Mouse (Mus musculus) thymus, adult 18-20 months (tissue): ENCODE measurements around the gene Gjb2.
A peak's percentile ranks its signal among the peaks of the same experiment; 100 is the strongest.

Source experiments
- DNase-seq, 2 experiments: peaks; one replicate each; pipeline ENCODE4 v3.0.0; 2022; ENCODE audit warnings: mixed read lengths in 2 of 2

Gene Gjb2

DNA sequence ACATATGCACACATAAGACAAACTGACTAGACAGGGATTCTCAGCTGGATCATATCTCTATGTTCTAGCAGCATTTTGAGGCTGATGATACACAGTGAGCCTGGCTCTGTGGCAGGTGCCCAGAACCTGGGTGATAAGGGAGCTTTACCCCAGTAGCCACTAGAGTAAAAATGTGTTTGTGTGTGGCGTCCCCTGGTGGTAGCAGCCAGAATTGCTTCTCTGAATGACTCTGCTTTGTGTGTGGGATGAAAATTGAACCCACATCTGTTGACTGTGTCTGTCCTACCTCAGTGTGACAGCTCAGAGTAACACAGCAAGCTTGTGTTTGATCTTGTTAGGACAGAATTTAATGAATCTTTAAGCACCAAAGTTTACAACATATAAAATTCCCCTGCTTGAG, 44.5 kb downstream of the Gjb2 start:
- DNase-seq: peak; percentile 29 to 36

DNA sequence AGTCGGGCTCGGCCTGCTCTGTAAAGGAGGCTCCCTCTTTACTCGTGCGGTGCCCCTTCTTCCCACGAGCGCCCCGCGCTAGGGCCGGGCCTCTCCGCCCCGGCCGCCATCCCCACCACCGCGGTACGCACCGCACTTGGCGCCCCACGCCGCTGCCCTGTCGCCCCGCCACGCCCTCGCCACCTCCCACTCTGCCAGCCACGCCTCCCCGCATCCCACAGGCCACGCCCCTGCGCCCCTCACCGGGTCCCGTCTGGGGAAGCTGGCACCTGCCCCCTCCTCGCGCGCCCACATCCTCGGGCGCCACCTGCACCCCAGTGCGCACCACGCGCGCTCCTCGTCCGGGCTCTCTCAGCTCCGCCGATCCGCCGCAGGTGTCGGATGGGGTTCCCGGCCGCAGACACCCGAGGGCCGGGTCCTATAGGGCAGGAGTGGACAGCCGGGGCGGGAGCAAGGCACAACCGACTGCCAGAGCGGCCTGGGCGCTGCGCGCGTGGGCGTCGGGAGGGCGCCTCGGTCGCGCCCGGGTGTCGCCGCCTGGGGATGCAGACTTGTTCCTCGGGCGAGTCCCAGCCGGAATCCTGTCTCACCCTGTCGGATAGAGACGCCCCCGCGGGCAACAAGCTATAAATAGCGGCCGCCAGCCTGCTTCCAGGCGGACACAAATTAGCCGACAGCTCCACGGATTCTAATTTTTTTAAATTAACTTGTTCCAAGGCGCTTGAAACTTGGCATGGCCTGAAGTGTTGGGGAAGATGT, 46.8 kb downstream of the Gjb2 start, which contains the start of gene Gja3:
Gja3 (minus strand) TSS at position 538 of the 759 bp plus-strand sequence.
- peak; percentile 72 to 75 for DNase-seq

DNA sequence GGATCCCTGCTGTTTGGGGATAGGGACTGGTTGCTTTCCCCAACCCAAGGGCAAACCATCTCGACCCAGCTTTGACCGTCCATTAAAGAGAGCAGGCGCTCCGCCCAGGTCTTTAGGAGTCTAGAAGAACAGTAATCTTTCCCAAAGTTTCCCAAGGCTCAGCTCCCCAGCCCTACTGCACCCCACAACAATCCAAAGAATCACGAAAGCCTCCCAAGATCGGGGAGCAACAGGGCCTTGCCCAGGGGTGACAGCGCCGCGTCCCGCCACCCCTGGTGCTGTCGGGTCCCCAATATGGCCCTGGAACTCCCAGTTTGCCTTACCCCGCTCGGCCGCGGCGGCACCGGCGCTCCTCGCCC, 47.3 kb downstream of the Gjb2 start:
- DNase-seq: no peak

GRCm38 (mm10) chr14:57052713-57053112, 51.8 kb downstream of the Gjb2 start:
- no peak for DNase-seq
